Mouse (Mus musculus) erythroblast, embryonic 14.5 days (primary cell): ENCODE data around the gene Lrrc55.

Experiments used
- GATA1 ChIP-seq: IDR thresholded peaks from 2 replicates; pipeline ENCODE4 v1.6.1; 2012; ENCODE audit warnings: low read length, inconsistent platforms, mixed read lengths
- TAL1 ChIP-seq: IDR thresholded peaks from 3 replicates; pipeline ENCODE4 v1.6.1; 2012; ENCODE audit warnings: low read length, inconsistent platforms, mixed read lengths

GRCm38 (mm10) chr2:85196901-85197300 is at the start of gene Lrrc55:
- TF ChIP-seq GATA1 (no peak), TAL1 (no peak)
